Mouse (Mus musculus) heart, embryonic 16.5 days (tissue): ENCODE results near the gene Hpcal4. TPM values are rescaled to one million over a fixed set of nuclear protein-coding genes. Genes with fewer than 3 reads are reported as not detected.

ENCODE experiments used
- polyA plus RNA-seq: library from polyadenylated mRNA; unstranded; fragments of >200 nt; fragmentation: Nextera tagmentation; extraction: Ambion mirVana; gene quantifications from 2 replicates; pipeline ENCODE4 v1.2.1, GENCODE M21; 2015

Hpcal4 gene
- polyA plus RNA-seq, 1 experiment from 2014 or later: 0.33 TPM

Other genes with a start within 250 kb of the Hpcal4 start
- gene Mfsd2a, start 222.0 kb upstream of the Hpcal4 start, polyA plus RNA-seq: 0.55 and 0.80 TPM in 2 replicates
- gene Mycl, start 187.6 kb upstream of the Hpcal4 start, polyA plus RNA-seq: 1.3 and 1.9 TPM in 2 replicates
- gene Trit1, start 166.6 kb upstream of the Hpcal4 start, polyA plus RNA-seq: 9.9 and 11.0 TPM in 2 replicates
- gene Bmp8b, start 78.1 kb upstream of the Hpcal4 start, polyA plus RNA-seq: 0.30 and 0.45 TPM in 2 replicates
- not detected in 2 replicates for gene Oxct2b, start 67.0 kb upstream of the Hpcal4 start, polyA plus RNA-seq
- 58.1 and 58.4 TPM in 2 replicates for gene Ppie, start 43.3 kb upstream of the Hpcal4 start, polyA plus RNA-seq
- 1.4 and 1.7 TPM in 2 replicates for gene Nt5c1a, start 18.3 kb downstream of the Hpcal4 start, polyA plus RNA-seq
- 13.2 and 13.9 TPM in 2 replicates for gene Heyl, start 50.3 kb downstream of the Hpcal4 start, polyA plus RNA-seq
- gene Pabpc4, start 79.1 kb downstream of the Hpcal4 start, polyA plus RNA-seq: 55.0 and 60.5 TPM in 2 replicates
- gene Oxct2a, start 140.4 kb downstream of the Hpcal4 start, polyA plus RNA-seq: not detected in 2 replicates
- 0.09 and 0.20 TPM in 2 replicates for gene Bmp8a, start 160.0 kb downstream of the Hpcal4 start, polyA plus RNA-seq